ENCODE assay signal across 1 mouse cellular context in the genomic region with DNA sequence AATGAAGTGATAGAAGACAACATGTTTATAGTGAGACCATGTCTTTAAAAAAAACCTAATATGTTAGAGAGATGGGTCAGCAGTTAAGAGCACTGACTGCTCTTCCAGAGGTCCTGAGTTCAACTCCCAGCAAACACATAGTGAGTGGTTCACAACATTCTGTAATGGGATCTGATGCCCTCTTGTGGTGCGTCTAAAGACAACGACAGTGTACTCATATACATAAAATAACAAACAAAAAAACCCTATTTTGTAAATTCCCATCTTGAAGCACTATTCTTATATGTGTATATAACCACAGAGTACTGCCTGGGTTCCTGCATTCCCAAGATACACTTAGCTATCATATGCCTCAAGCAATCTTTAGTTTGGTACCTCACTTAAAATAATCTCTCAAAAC.
TF ChIP-seq lines count a peak whose summit lies in the region.

No protein-coding gene starts in this region.

TF ChIP-seq in MEL, 35 proteins besides CTCF, POLR2A, EP300 and RAD21:
- peak; percentile 52; the same call in 1 of the 2 replicates for TF ChIP-seq ZC3H11A (IDR thresholded peaks at IDR 0.05; ENCODE audit: low read depth, low read length)
- peak; percentile 70 for TF ChIP-seq SMC3 (IDR thresholded peaks at IDR 0.05; ENCODE audit: low read depth, low read length)
